Mouse (Mus musculus): ENCODE measurements around the gene Uri1.

Gene Uri1

GRCm38 (mm10) chr7:38013946-38014345, 9.4 kb downstream of the Uri1 start:
- DNase-seq (ENCODE audit: low spot score): no peak

- DNase-seq (ENCODE audit: low spot score): no peak
Observed at GRCm38 (mm10) chr7:38012811-38013210, 10.5 kb downstream of the Uri1 start.

- DNase-seq (ENCODE audit: low spot score): no peak
Observed at GRCm38 (mm10) chr7:38008359-38008758, 15.0 kb downstream of the Uri1 start.

GRCm38 (mm10) chr7:38002451-38002850, 20.9 kb downstream of the Uri1 start:
- no peak for DNase-seq (ENCODE audit: low spot score)

GRCm38 (mm10) chr7:37999691-38000090, 23.7 kb downstream of the Uri1 start:
- DNase-seq (ENCODE audit: low spot score): no peak

GRCm38 (mm10) chr7:37992861-37993260, 30.5 kb downstream of the Uri1 start:
- no peak for DNase-seq (ENCODE audit: low spot score)

- DNase-seq (ENCODE audit: low spot score): no peak
Observed at GRCm38 (mm10) chr7:37984866-37985265, 38.5 kb downstream of the Uri1 start.

- no peak for DNase-seq (ENCODE audit: low spot score)
Observed at GRCm38 (mm10) chr7:37983471-37983870, 39.9 kb downstream of the Uri1 start.

GRCm38 (mm10) chr7:37979729-37980128, 43.6 kb downstream of the Uri1 start:
- DNase-seq (ENCODE audit: low spot score): no peak

- no peak for DNase-seq (ENCODE audit: low spot score)
Observed at GRCm38 (mm10) chr7:37978412-37978811, 44.9 kb downstream of the Uri1 start.

GRCm38 (mm10) chr7:37977676-37978075, 45.7 kb downstream of the Uri1 start:
- no peak for DNase-seq (ENCODE audit: low spot score)

GRCm38 (mm10) chr7:37972999-37973555, 50.3 kb downstream of the Uri1 start:
- DNase-seq (ENCODE audit: low spot score): no peak

- DNase-seq (ENCODE audit: low spot score): no peak
Observed at GRCm38 (mm10) chr7:37972571-37972970, 50.8 kb downstream of the Uri1 start.

- DNase-seq (ENCODE audit: low spot score): no peak
Observed at GRCm38 (mm10) chr7:37962326-37962725, 61.0 kb downstream of the Uri1 start.

- DNase-seq (ENCODE audit: low spot score): no peak
Observed at GRCm38 (mm10) chr7:37961247-37961646, 62.1 kb downstream of the Uri1 start.

GRCm38 (mm10) chr7:37951841-37952240, 71.5 kb downstream of the Uri1 start:
- no peak for DNase-seq (ENCODE audit: low spot score)

GRCm38 (mm10) chr7:37936459-37936858, 86.9 kb downstream of the Uri1 start:
- no peak for DNase-seq (ENCODE audit: low spot score)

- no peak for DNase-seq (ENCODE audit: low spot score)
Observed at GRCm38 (mm10) chr7:37935786-37936185, 87.6 kb downstream of the Uri1 start.

GRCm38 (mm10) chr7:37934770-37935182, 88.6 kb downstream of the Uri1 start:
- DNase-seq (ENCODE audit: low spot score): no peak

- DNase-seq (ENCODE audit: low spot score): no peak
Observed at GRCm38 (mm10) chr7:37933754-37934308, 89.5 kb downstream of the Uri1 start.

- DNase-seq (ENCODE audit: low spot score): no peak
Observed at GRCm38 (mm10) chr7:37931631-37932030, 91.7 kb downstream of the Uri1 start.

GRCm38 (mm10) chr7:37929738-37930137, 93.6 kb downstream of the Uri1 start:
- no peak for DNase-seq (ENCODE audit: low spot score)

GRCm38 (mm10) chr7:37922999-37923398, 100.4 kb downstream of the Uri1 start:
- DNase-seq (ENCODE audit: low spot score): no peak

- no peak for DNase-seq (ENCODE audit: low spot score)
Observed at GRCm38 (mm10) chr7:37921681-37922430, 101.5 kb downstream of the Uri1 start.

Data from urinary bladder, postnatal 10 days (tissue).